Mouse (Mus musculus) midbrain, embryonic 14.5 days (tissue): ENCODE data around the gene Angptl6. TPM values are rescaled to one million over a fixed set of nuclear protein-coding genes. Genes with fewer than 3 reads are reported as not detected.

Source experiments
- ATAC-seq: fragments of 200-750 bp; cut with Nextera tagmentation; 2 replicates; pipeline ENCODE4 v1.8.0; 2017; ENCODE audit warnings: moderate number of reproducible peaks, moderate library complexity; ENCODE audit not compliant: low FRiP score, low TSS enrichment
- DNase-seq: peaks from one replicate; pipeline ENCODE4 v3.0.0-alpha.2; 2015
- H3K27ac ChIP-seq: fragments of 300-500 bp; sonication (generic); replicated peaks from 2 replicates; pipeline ENCODE4 v1.5.1; 2014; ENCODE audit warnings: mild to moderate bottlenecking, low read depth, low read length, moderate library complexity
- H3K27me3 ChIP-seq: fragments of 300-500 bp; sonication (generic); 2 replicates; pipeline ENCODE4 v1.6.1; 2014; ENCODE audit warnings: low read length, control low read depth, mixed read lengths; ENCODE audit not compliant: control insufficient read depth, insufficient read depth
- H3K36me3 ChIP-seq: fragments of 300-500 bp; sonication (generic); 2 replicates; pipeline ENCODE4 v1.6.1; 2014; ENCODE audit warnings: low read length, control low read depth; ENCODE audit not compliant: control insufficient read depth, insufficient read depth
- H3K4me1 ChIP-seq: fragments of 300-500 bp; sonication (generic); 2 replicates; pipeline ENCODE4 v1.6.1; 2014; ENCODE audit warnings: mild to moderate bottlenecking, antibody characterized with exemption, low read length, control low read depth; ENCODE audit not compliant: control insufficient read depth, insufficient read depth
- H3K4me2 ChIP-seq: fragments of 300-500 bp; sonication (generic); 2 replicates; pipeline ENCODE4 v1.6.1; 2014; ENCODE audit warnings: mild to moderate bottlenecking, low read length, moderate library complexity
- H3K4me3 ChIP-seq: fragments of 300-500 bp; sonication (generic); replicated peaks from 2 replicates; pipeline ENCODE4 v1.5.1; 2014; ENCODE audit warnings: low read depth, low read length
- H3K9ac ChIP-seq: fragments of 300-500 bp; sonication (generic); replicated peaks from 2 replicates; pipeline ENCODE4 v1.6.1; 2014; ENCODE audit warnings: mild to moderate bottlenecking, low read length, moderate library complexity
- H3K9me3 ChIP-seq: fragments of 300-500 bp; sonication (generic); 2 replicates; pipeline ENCODE4 v1.6.1; 2016; ENCODE audit warnings: low read length, control low read depth, mixed read lengths; ENCODE audit not compliant: control insufficient read depth
- WGBS: fragments of 180-500 bp; shearing (Covaris S2); extraction: QIAGEN DNeasy Blood & Tissue Kit; methylation state at CpG from one replicate; pipeline ENCODE4 v1.1.7; 2014; 5-methylcytosine and 5-hydroxymethylcytosine counted together
- polyA plus RNA-seq: library from polyadenylated mRNA; unstranded; fragments of >200 nt; fragmentation: Nextera tagmentation; extraction: Ambion mirVana; gene quantifications from 2 replicates; pipeline ENCODE4 v1.2.1, GENCODE M21; 2014

Gene Angptl6
- polyA plus RNA-seq, 1 experiment from 2014 or later: 11.1 TPM

GRCm38 (mm10) chr9:20888386-20888765 is 8.8 kb upstream of the Angptl6 start:
- Histone ChIP-seq H3K9ac (peak overlapping the region; percentile 73), H3K9me3 (no peaks in the 10 kb centered on the region), H3K27me3 (no peaks in the 10 kb centered on the region), H3K4me1 (no peaks in the 10 kb centered on the region), H3K4me2 (peak overlapping the region; percentile 87), H3K27ac (peak overlapping the region; percentile 61), H3K4me3 (peak overlapping the region; percentile 86), H3K36me3 (peaks cover 41% of the 10 kb centered on the region)
- WGBS: under 1% methylated on average over 30 of the region's 30 CpGs
- ATAC-seq: no peak; the same call in none of the 2 replicates
- DNase-seq: no peak

GRCm38 (mm10) chr9:20887704-20888385 is 8.3 kb upstream of the Angptl6 start, which contains the start of gene Ppan:
Ppan (plus strand) TSS chr9:20888175.
- peak within 1 kb of the TSS; percentile 73 for H3K9ac ChIP-seq
- ATAC-seq (peak; percentile 95), DNase-seq (peak; percentile 98)

GRCm38 (mm10) chr9:20887191-20887590 is 7.7 kb upstream of the Angptl6 start:
- DNase-seq: no peak

More at GRCm38 (mm10) chr9:20887704-20888385, 8.3 kb upstream of the Angptl6 start, which contains the start of gene Ppan:
- under 1% methylated on average over 43 of the region's 43 CpGs for WGBS
- Histone ChIP-seq H3K27me3 (no peaks in the 10 kb centered on the region), H3K36me3 (peaks cover 36% of the 10 kb centered on the region), H3K9me3 (no peaks in the 10 kb centered on the region), H3K27ac (peak within 1 kb of the TSS; percentile 94), H3K4me3 (peak within 1 kb of the TSS; percentile 86), H3K4me2 (peak within 1 kb of the TSS; percentile 87), H3K4me1 (no peaks in the 10 kb centered on the region)

GRCm38 (mm10) chr9:20886563-20886962 is 7.0 kb upstream of the Angptl6 start:
- no peak for DNase-seq
- Histone ChIP-seq H3K4me1 (no peaks in the 10 kb centered on the region), H3K36me3 (peaks cover 24% of the 10 kb centered on the region), H3K9ac (no peak overlapping the region), H3K4me3 (no peak overlapping the region), H3K27me3 (no peaks in the 10 kb centered on the region), H3K4me2 (no peak overlapping the region), H3K9me3 (no peaks in the 10 kb centered on the region), H3K27ac (no peak overlapping the region)
- ATAC-seq: no peak
- 98% methylated on average over 2 of the region's 2 CpGs for WGBS

More at GRCm38 (mm10) chr9:20887191-20887590, 7.7 kb upstream of the Angptl6 start:
- H3K9me3 ChIP-seq: no peaks in the 10 kb centered on the region
- H3K4me1 ChIP-seq: no peaks in the 10 kb centered on the region
- H3K4me3 ChIP-seq: peak overlapping the region; percentile 86
- H3K36me3 ChIP-seq: peaks cover 30% of the 10 kb centered on the region
- H3K27ac ChIP-seq: peak overlapping the region; percentile 56; the same call in 1 of the 2 replicates
- 88% methylated on average over 6 of the region's 6 CpGs for WGBS
- ATAC-seq: no peak
- peak overlapping the region; percentile 87 for H3K4me2 ChIP-seq
- no peaks in the 10 kb centered on the region for H3K27me3 ChIP-seq
- no peak overlapping the region for H3K9ac ChIP-seq

- peak overlapping the region; percentile 68 for H3K9ac ChIP-seq
- H3K4me1 ChIP-seq: peaks cover 3% of the 10 kb centered on the region; the same call in 1 of the 2 replicates
- 20% methylated on average over 10 of the region's 10 CpGs for whole genome bisulfite sequencing
- no peaks in the 10 kb centered on the region for H3K36me3 ChIP-seq
- DNase-seq (no peak), ATAC-seq (peak; percentile 18; the same call in 1 of the 2 replicates)
- no peaks in the 10 kb centered on the region for H3K9me3 ChIP-seq
- H3K4me3 ChIP-seq: peak overlapping the region; percentile 40
- H3K4me2 ChIP-seq: peak overlapping the region; percentile 72
- peak overlapping the region; percentile 93 for H3K27ac ChIP-seq
- H3K27me3 ChIP-seq: no peaks in the 10 kb centered on the region
Measured at GRCm38 (mm10) chr9:20878710-20879065, 839 bp downstream of the Angptl6 start.

GRCm38 (mm10) chr9:20878041-20878709 is 1.4 kb downstream of the Angptl6 start:
- Histone ChIP-seq H3K9me3 (no peaks in the 10 kb centered on the region), H3K27me3 (no peaks in the 10 kb centered on the region), H3K9ac (peak overlapping the region; percentile 68), H3K4me1 (peaks cover 3% of the 10 kb centered on the region; the same call in 1 of the 2 replicates), H3K36me3 (no peaks in the 10 kb centered on the region), H3K4me2 (peak overlapping the region; percentile 72), H3K4me3 (peak overlapping the region; percentile 40), H3K27ac (peak overlapping the region; percentile 93)
- WGBS: under 1% methylated on average over 69 of the region's 69 CpGs
- peak; percentile 93 for ATAC-seq
- peak; percentile 100 for DNase-seq

GRCm38 (mm10) chr9:20877118-20878040 is 2.1 kb downstream of the Angptl6 start:
- peak overlapping the region; percentile 93 for H3K27ac ChIP-seq
- no peaks in the 10 kb centered on the region for H3K9me3 ChIP-seq
- ATAC-seq: no peak; the same call in 1 of the 2 replicates
- H3K4me2 ChIP-seq: peak overlapping the region; percentile 72
- 35% methylated on average over 14 of the region's 14 CpGs for WGBS
- no peaks in the 10 kb centered on the region for H3K27me3 ChIP-seq
- peaks cover 3% of the 10 kb centered on the region; the same call in 1 of the 2 replicates for H3K4me1 ChIP-seq
- peak overlapping the region; percentile 40 for H3K4me3 ChIP-seq
- no peak for DNase-seq
- H3K9ac ChIP-seq: peak overlapping the region; percentile 37; the same call in 1 of the 2 replicates
- no peaks in the 10 kb centered on the region for H3K36me3 ChIP-seq
